Mouse (Mus musculus) myocyte (in vitro differentiated cells): ENCODE results near the gene Zfp646. TPM values are rescaled to one million over a fixed set of nuclear protein-coding genes. Genes with fewer than 3 reads are reported as not detected.

Experiments used
- H3K27me3 ChIP-seq: one replicate; pipeline ENCODE4 v1.6.1; 2011; ENCODE audit not compliant: control insufficient read depth, insufficient read depth, insufficient read length
- H3K36me3 ChIP-seq: one replicate; pipeline ENCODE4 v1.6.1; 2011; ENCODE audit not compliant: control insufficient read depth, insufficient read depth
- H3K4me2 ChIP-seq: one replicate; pipeline ENCODE4 v1.6.1; 2011; ENCODE audit warnings: low read depth, control low read depth
- H3K4me3 ChIP-seq: one replicate; pipeline ENCODE4 v1.5.1; 2011; ENCODE audit warnings: mild to moderate bottlenecking, control low read depth, moderate library complexity
- H3K79me2 ChIP-seq: one replicate; pipeline ENCODE4 v1.6.1; 2011; ENCODE audit not compliant: control insufficient read depth, insufficient read depth
- H3ac ChIP-seq: one replicate; pipeline ENCODE4 v1.6.1; 2011; ENCODE audit not compliant: control insufficient read depth, insufficient read length
- CEBPB ChIP-seq: IDR thresholded peaks from 2 replicates; pipeline ENCODE4 v1.6.1; 2011; ENCODE audit warnings: mild to moderate bottlenecking, moderate library complexity; ENCODE audit not compliant: poor library complexity, insufficient read depth, severe bottlenecking
- E2F4 ChIP-seq: IDR thresholded peaks from one replicate; pipeline ENCODE4 v1.6.1; 2011; ENCODE audit warnings: mild to moderate bottlenecking, control low read depth, moderate library complexity; ENCODE audit not compliant: insufficient read depth
- MAX ChIP-seq: IDR thresholded peaks from one replicate; pipeline ENCODE4 v1.6.1; 2011; ENCODE audit warnings: low read depth, mild to moderate bottlenecking, control low read depth
- MYOD1 ChIP-seq, 3 experiments: IDR thresholded peaks; one replicate each; pipeline ENCODE4 v1.6.1; 2011; ENCODE audit warnings: control low read depth in 2 of 3, low read depth in 2 of 3, mild to moderate bottlenecking in 2 of 3, moderate library complexity in 1 of 3; ENCODE audit not compliant: insufficient read length in 2 of 3, control insufficient read depth in 1 of 3
- MYOG ChIP-seq, 3 experiments: IDR thresholded peaks; one replicate each; pipeline ENCODE4 v1.6.1; 2011; ENCODE audit warnings: control low read depth in 2 of 3, low read depth in 2 of 3, mild to moderate bottlenecking in 2 of 3; ENCODE audit not compliant: insufficient read length in 2 of 3, control insufficient read depth in 1 of 3, insufficient read depth in 1 of 3
- POLR2A ChIP-seq: IDR thresholded peaks from one replicate; pipeline ENCODE4 v1.6.1; 2011; ENCODE audit warnings: low read depth, mild to moderate bottlenecking, control low read depth, moderate library complexity; ENCODE audit not compliant: insufficient read length
- POLR2AphosphoS2 ChIP-seq: IDR thresholded peaks from one replicate; pipeline ENCODE4 v1.6.1; 2011; ENCODE audit warnings: low read depth, control low read depth; ENCODE audit not compliant: insufficient read length
- REST ChIP-seq: IDR thresholded peaks from one replicate; pipeline ENCODE4 v1.6.1; 2011; ENCODE audit warnings: mild to moderate bottlenecking, control low read depth, moderate library complexity; ENCODE audit not compliant: insufficient read depth, insufficient read length
- SRF ChIP-seq: IDR thresholded peaks from one replicate; pipeline ENCODE4 v1.6.1; 2011; ENCODE audit warnings: low read depth; ENCODE audit not compliant: control insufficient read depth, insufficient read length
- TCF12 ChIP-seq: IDR thresholded peaks from one replicate; pipeline ENCODE4 v1.6.1; 2011; ENCODE audit warnings: mild to moderate bottlenecking, control low read depth; ENCODE audit not compliant: poor library complexity, insufficient read depth, severe bottlenecking
- TCF3 ChIP-seq: IDR thresholded peaks from one replicate; pipeline ENCODE4 v1.6.1; 2011; ENCODE audit warnings: low read depth, control low read depth; ENCODE audit not compliant: insufficient read length
- USF1 ChIP-seq: IDR thresholded peaks from one replicate; pipeline ENCODE4 v1.6.1; 2011; ENCODE audit warnings: low read depth, mild to moderate bottlenecking, control low read depth, moderate library complexity
- polyA plus RNA-seq: library from polyadenylated mRNA; unstranded; fragments of >200 nt; fragmentation: generic; extraction: Trizol; gene quantifications from one replicate; pipeline ENCODE4 v1.2.1, GENCODE M21; 2012; ENCODE audit warnings: missing spikeins

Zfp646 gene
- polyA plus RNA-seq, 1 experiment = 16.7 TPM

DNA sequence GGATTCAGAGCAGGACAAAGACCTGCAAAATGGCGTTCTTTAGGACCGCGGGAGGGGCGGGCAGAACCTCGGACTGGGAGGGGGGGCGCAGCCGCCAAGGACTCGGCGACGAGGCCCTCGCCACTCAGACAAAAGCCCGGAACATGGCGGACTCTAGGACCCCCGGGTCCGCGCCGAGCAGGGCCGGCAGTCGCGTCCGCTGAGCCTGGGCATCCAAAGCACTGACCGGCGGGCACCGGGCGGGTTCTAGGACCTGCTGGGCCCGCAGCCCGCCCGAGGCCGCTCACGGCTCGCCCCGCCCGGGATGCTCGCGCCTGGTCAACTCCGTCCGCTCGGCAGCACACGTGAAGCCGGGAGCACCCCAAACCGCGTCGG lies 407 bp upstream of the Zfp646 start:
- Histone ChIP-seq H3ac (peak overlapping the region; percentile 83), H3K79me2 (peaks cover 77% of the 10 kb centered on the region), H3K4me3 (peak overlapping the region; percentile 98), H3K27me3 (no peaks in the 10 kb centered on the region), H3K36me3 (peaks cover 10% of the 10 kb centered on the region), H3K4me2 (peak overlapping the region; percentile 84)
- TF ChIP-seq SRF = peak; percentile 21
- peak in 2 of 3 experiments; percentile 2 to 18 for TF ChIP-seq MYOG (IDR thresholded peaks at IDR 0.05; ENCODE audit: control insufficient read depth in 1 of 3, insufficient read depth in 1 of 3, insufficient read length in 2 of 3, low read depth in 2 of 3)
- TF ChIP-seq TCF3 = no peak
- TF ChIP-seq MYOD1 (IDR thresholded peaks at IDR 0.05; ENCODE audit: control insufficient read depth in 1 of 3, insufficient read length in 2 of 3, low read depth in 2 of 3) = peak in 1 of 3 experiments; percentile 15

DNA sequence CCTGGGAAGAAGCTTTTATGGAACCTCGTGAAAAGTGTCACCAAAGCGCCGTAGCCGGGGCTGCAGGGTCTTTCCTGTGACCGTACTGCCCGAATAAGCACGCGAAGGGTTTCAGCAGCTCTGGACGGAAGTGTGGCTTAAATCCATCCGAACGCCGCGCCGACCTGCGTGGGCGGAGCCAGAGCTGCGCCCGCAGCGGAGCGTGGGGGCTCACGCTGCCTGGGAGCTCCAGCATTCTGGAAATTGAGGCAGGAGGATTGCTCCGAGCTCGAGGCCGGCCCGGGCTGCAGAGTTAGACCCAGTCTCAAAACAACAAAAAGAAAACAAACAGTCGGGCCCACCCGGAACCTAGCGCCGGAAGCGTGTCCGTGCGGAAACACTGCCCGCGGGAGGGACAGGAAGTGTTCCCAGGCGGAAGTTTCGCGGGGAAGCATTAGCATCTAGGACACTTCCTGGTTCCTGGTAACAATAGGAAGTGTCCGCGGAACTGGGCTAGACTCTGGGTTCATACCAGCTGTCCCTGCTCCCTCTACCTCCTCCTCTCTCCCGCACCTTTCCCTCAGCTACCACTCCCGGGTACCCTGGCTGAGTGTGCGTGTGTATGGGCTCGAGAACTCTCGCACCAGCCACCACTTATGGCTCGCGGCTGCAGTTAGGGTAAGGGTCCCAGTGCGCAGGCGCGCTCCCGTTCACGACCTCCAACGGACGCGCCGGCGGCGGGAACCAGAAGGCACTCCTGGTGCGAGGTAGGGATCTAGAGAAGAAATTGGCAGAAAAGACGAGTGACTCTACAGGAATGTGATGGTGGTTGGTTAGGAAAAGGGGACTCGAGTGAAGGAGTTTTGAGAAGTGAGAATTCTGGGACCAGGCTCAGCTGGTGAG lies 687 bp downstream of the Zfp646 start, which contains the start of gene Zfp668:
Zfp668 (minus strand) TSS at position 362 of the 882 bp plus-strand sequence.
- H3K27me3 ChIP-seq = no peaks in the 10 kb centered on the region
- peak within 1 kb of the TSS; percentile 83 for H3ac ChIP-seq
- H3K4me2 ChIP-seq = peak within 1 kb of the TSS; percentile 81
- H3K79me2 ChIP-seq = peaks cover 69% of the 10 kb centered on the region
- peak within 1 kb of the TSS; percentile 98 for H3K4me3 ChIP-seq
- peak; percentile 67 for TF ChIP-seq POLR2A
- no peak for TF ChIP-seq SRF
- no peak for TF ChIP-seq MAX
- peak in 1 of 3 experiments; percentile 39 for TF ChIP-seq MYOG (IDR thresholded peaks at IDR 0.05; ENCODE audit: control insufficient read depth in 1 of 3, insufficient read depth in 1 of 3, insufficient read length in 2 of 3, low read depth in 2 of 3)
- no peak for TF ChIP-seq USF1
- TF ChIP-seq REST = no peak
- no peak for TF ChIP-seq TCF3
- TF ChIP-seq TCF12 = no peak
- peak; percentile 7 for TF ChIP-seq E2F4
- peak in 1 of 3 experiments; percentile 27 for TF ChIP-seq MYOD1 (IDR thresholded peaks at IDR 0.05; ENCODE audit: control insufficient read depth in 1 of 3, insufficient read length in 2 of 3, low read depth in 2 of 3)
- TF ChIP-seq POLR2AphosphoS2 = peak; percentile 91
- TF ChIP-seq CEBPB = no peak
- H3K36me3 ChIP-seq = peaks cover 10% of the 10 kb centered on the region

DNA sequence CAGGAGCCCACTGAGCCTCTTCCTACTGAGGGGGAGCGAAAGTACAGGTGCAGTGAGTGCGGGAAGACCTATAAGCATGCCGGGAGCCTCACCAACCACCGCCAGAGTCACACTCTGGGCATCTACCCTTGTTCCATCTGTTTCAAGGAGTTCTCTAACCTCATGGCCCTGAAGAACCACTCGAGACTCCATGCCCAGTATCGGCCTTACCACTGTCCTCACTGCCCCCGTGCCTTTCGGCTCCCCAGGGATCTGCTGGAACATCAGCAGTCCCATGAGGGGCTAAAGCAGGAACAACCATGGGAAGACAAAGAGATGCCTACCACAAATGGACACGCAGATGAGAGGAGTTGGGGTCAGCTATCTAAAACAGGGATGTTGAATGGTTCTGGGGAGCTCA lies 3.3 kb downstream of the Zfp646 start:
- peaks cover 65% of the 10 kb centered on the region for H3K79me2 ChIP-seq
- no peak for TF ChIP-seq MYOD1 (IDR thresholded peaks at IDR 0.05; ENCODE audit: control insufficient read depth in 1 of 3, insufficient read length in 2 of 3, low read depth in 2 of 3)
- TF ChIP-seq TCF3 = no peak
- TF ChIP-seq POLR2A = no peak
- no peak for TF ChIP-seq TCF12
- no peak for TF ChIP-seq REST
- TF ChIP-seq MYOG (IDR thresholded peaks at IDR 0.05; ENCODE audit: control insufficient read depth in 1 of 3, insufficient read depth in 1 of 3, insufficient read length in 2 of 3, low read depth in 2 of 3) = no peak
- TF ChIP-seq SRF = no peak
- no peak for TF ChIP-seq E2F4
- TF ChIP-seq USF1 = no peak
- TF ChIP-seq POLR2AphosphoS2 = no peak
- TF ChIP-seq MAX = no peak
- TF ChIP-seq CEBPB = no peak
- peaks cover 10% of the 10 kb centered on the region for H3K36me3 ChIP-seq
- H3K27me3 ChIP-seq = no peaks in the 10 kb centered on the region
- no peak overlapping the region for H3ac ChIP-seq
- H3K4me2 ChIP-seq = no peak overlapping the region
- H3K4me3 ChIP-seq = no peak overlapping the region

DNA sequence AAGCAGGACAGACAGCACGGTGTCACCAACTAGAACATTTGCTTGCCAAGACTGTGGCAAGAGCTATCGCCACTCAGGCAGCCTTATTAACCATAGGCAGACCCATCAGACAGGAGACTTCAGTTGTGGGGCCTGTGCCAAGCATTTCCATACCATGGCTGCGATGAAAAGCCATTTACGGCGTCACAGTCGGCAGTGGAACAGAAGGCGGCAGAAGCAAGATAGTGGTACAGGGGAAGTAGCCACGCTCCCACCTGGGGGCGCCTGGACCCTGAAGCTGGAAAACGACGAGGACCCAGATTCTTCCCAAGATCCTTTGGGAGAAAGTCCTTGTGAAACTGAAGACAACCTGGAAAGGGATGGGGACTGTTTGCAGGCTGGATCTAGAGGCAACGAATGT lies 4.4 kb downstream of the Zfp646 start:
- H3K27me3 ChIP-seq = no peaks in the 10 kb centered on the region
- H3ac ChIP-seq = no peak overlapping the region
- H3K4me3 ChIP-seq = no peak overlapping the region
- peaks cover 53% of the 10 kb centered on the region for H3K79me2 ChIP-seq
- no peak overlapping the region for H3K4me2 ChIP-seq
- peaks cover 16% of the 10 kb centered on the region for H3K36me3 ChIP-seq
- TF ChIP-seq E2F4 = no peak
- TF ChIP-seq MAX = no peak
- no peak for TF ChIP-seq MYOD1 (IDR thresholded peaks at IDR 0.05; ENCODE audit: control insufficient read depth in 1 of 3, insufficient read length in 2 of 3, low read depth in 2 of 3)
- no peak for TF ChIP-seq USF1
- no peak for TF ChIP-seq REST
- no peak for TF ChIP-seq TCF3
- no peak for TF ChIP-seq CEBPB
- no peak for TF ChIP-seq TCF12
- TF ChIP-seq POLR2A = no peak
- no peak for TF ChIP-seq SRF
- no peak for TF ChIP-seq MYOG (IDR thresholded peaks at IDR 0.05; ENCODE audit: control insufficient read depth in 1 of 3, insufficient read depth in 1 of 3, insufficient read length in 2 of 3, low read depth in 2 of 3)
- no peak for TF ChIP-seq POLR2AphosphoS2
